Mouse (Mus musculus): Measurements from ENCODE around the gene Atp5s.
A peak's percentile ranks its signal among the peaks of the same experiment; 100 is the strongest.

DNA sequence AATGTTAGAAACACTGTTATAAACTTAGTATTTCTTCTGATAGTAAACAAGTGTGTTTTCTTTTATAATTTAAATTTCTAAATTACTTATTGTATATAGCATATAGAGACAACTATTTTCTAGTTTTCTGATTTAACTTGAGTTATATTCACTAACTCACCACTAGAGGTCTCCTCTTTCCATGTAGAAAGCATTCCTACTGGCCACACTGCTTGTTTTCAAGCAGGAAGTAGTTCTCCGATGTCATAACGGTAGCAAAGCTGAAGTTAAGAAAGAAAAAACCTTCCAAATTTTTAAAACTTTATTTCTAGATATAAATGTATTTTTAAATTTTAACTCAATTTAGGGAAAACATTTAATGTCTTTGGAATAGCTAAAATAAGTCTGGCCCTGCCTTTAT lies 8.8 kb downstream of the Atp5s start:
- 0 out of 2 replicates have a peak, but pooled peaks have one; percentile 17 for TF ChIP-seq CTCF (IDR thresholded peaks at IDR 0.05; ENCODE audit: low read depth, low read length)
- TF ChIP-seq POLR2A (IDR thresholded peaks at IDR 0.05; ENCODE audit: extremely low read depth, insufficient read depth, low read length), result no peak

Data from liver, adult 2 months (tissue).